Mouse (Mus musculus): ENCODE measurements around the gene Rrp36.

- TF ChIP-seq TAL1 (IDR thresholded peaks at IDR 0.05; ENCODE audit: low read length), result no peak
- no peak for TF ChIP-seq GATA1 (IDR thresholded peaks at IDR 0.05; ENCODE audit: low read length)
Measured at GRCm38 (mm10) chr17:46618769-46619682, 55.1 kb downstream of the Rrp36 start.

All from erythroblast, embryonic 14.5 days (primary cell).